Mouse (Mus musculus) liver, embryonic 14 days (tissue): ENCODE measurements around the gene Vmn1r116. TPM values are rescaled to one million over a fixed set of nuclear protein-coding genes. Genes with fewer than 3 reads are reported as not detected.

ENCODE experiments used
- polyA plus RNA-seq: library from polyadenylated mRNA; depleted of rRNA; stranded (reverse); fragments of >200 nt; gene quantifications from 2 replicates; pipeline ENCODE4 v1.2.3, GENCODE M21; 2012; rRNA removed

Vmn1r116 gene
- polyA plus RNA-seq: not detected in 2 replicates

GRCm38 (mm10) chr7:20871956-20872355 lies at the start of gene Vmn1r116:
Gene Vmn1r116 (plus strand): TSS chr7:20872256.

GRCm38 (mm10) chr7:20844885-20845284 lies 27.2 kb upstream of the Vmn1r116 start, which contains the start of gene Vmn1r115:
Gene Vmn1r115 (minus strand): TSS chr7:20844985.

GRCm38 (mm10) chr7:20884021-20884420 lies 12.0 kb downstream of the Vmn1r116 start, which contains the start of gene Vmn1r117:
Gene Vmn1r117 (minus strand): TSS chr7:20884121.

GRCm38 (mm10) chr7:20912247-20912646 lies 40.2 kb downstream of the Vmn1r116 start, which contains the start of gene Vmn1r118:
Gene Vmn1r118 (minus strand): TSS chr7:20912347.

Other genes starting within 250 kb of the Vmn1r116 start
- not detected in 2 replicates for gene Vmn1r107, start 203.3 kb upstream of the Vmn1r116 start, polyA plus RNA-seq
- not detected in 2 replicates for gene Vmn1r111, start 169.0 kb upstream of the Vmn1r116 start, polyA plus RNA-seq
- gene Gm10668, start 141.6 kb upstream of the Vmn1r116 start, polyA plus RNA-seq: not detected in 2 replicates
- not detected in 2 replicates for gene Vmn1r112, start 101.1 kb upstream of the Vmn1r116 start, polyA plus RNA-seq
- gene Vmn1r113, start 85.0 kb upstream of the Vmn1r116 start, polyA plus RNA-seq: not detected in 2 replicates
- gene Vmn1r114, start 60.1 kb upstream of the Vmn1r116 start, polyA plus RNA-seq: not detected in 2 replicates
- not detected in 2 replicates for gene Vmn1r115, start 27.3 kb upstream of the Vmn1r116 start, polyA plus RNA-seq
- not detected in 2 replicates for gene Vmn1r117, start 11.9 kb downstream of the Vmn1r116 start, polyA plus RNA-seq
- gene Vmn1r118, start 40.1 kb downstream of the Vmn1r116 start, polyA plus RNA-seq: not detected in 2 replicates
- not detected in 2 replicates for gene Vmn1r119, start 140.2 kb downstream of the Vmn1r116 start, polyA plus RNA-seq
- gene Vmn1r120, start 181.5 kb downstream of the Vmn1r116 start, polyA plus RNA-seq: not detected in 2 replicates
- gene Vmn1r121, start 226.3 kb downstream of the Vmn1r116 start, polyA plus RNA-seq: not detected in 2 replicates